Mouse (Mus musculus): ENCODE measurements at regions not wholly inside any gene's neighbourhood (a gene's known extent, or its start where the extent isn't known, plus 50 kb on each side); places are given as distances from the start of the nearest gene placed in this dataset.
"Not testable (repeated sequence)": the region's sequence is repeated elsewhere in the genome, so short reads cannot be mapped to it uniquely, and the experiment has no call there.

DNA sequence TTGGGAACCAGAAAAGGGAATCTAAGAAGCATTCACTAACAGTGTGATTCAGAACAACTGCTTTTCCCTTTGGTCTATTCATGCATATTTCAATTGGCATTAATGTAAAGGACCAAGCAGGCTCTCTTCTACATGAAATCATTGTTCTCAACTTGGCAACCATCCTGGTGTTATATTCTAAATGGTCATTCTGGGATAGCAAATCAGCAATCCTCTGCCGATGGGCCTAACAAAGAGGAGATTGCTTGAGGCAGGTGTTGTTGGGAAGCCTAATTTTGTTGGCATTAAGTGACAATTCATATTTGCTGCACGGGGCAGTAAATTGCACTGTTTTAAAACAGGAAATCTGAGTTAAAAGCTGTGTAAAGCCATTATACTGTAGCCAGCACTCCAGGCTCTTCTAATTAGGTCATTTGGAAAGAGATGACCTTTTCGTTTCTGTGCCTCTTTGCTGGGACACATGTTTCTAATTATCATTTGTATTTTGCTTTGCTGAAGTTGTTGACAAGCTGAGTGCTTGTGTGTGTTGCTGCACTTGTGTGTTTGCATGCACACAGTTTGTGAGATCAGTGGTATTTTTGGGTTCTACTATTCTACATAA is 275.4 kb downstream of the Cetn3 start:
- peak in 1 of 2 experiments; percentile 36 for DNase-seq (ENCODE audit: inconsistent age in 2 of 2, low spot score in 1 of 2)

DNA sequence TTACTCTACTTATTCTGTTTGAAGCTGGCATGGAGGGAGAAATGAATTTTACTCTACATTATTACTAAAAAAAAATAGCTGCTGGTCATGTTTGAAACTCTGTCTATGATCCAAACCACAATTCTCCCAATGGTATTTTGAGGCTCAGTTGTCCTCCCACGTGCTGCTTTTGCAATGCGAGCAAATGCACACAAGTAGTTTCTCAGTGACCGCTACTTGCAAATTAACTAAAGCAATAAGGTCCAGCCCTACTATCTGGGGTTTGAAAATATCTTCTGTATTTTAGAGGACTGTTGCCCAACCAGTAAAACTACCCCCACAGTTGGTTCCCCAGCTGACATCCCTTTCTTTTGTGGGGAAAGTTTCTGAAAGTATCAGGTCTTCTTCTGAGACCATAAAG is 276.0 kb downstream of the Cetn3 start:
- no peak for DNase-seq (ENCODE audit: inconsistent age in 2 of 2, low spot score in 1 of 2)

DNA sequence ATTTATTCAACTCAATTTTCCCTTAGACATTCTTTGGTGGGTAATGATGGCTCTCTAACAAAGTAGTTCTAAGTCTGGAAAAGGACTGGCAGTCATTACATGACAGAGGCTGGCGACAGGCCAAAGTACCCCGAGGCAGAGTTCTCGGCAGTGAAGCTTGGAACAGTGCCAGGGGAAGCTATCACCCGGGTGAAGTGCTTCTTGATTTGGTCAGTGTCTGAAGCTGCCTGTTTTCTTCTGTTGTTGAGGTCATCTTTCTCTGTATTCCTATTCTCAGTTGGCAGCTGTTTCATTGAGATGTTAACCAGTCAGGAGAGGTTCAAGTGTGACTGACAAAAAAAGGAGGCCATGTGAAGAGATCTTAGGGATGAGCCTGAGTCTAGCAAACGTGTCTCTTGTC is 276.6 kb downstream of the Cetn3 start:
- DNase-seq (ENCODE audit: inconsistent age in 2 of 2, low spot score in 1 of 2), result peak in 1 of 2 experiments; percentile 47

DNA sequence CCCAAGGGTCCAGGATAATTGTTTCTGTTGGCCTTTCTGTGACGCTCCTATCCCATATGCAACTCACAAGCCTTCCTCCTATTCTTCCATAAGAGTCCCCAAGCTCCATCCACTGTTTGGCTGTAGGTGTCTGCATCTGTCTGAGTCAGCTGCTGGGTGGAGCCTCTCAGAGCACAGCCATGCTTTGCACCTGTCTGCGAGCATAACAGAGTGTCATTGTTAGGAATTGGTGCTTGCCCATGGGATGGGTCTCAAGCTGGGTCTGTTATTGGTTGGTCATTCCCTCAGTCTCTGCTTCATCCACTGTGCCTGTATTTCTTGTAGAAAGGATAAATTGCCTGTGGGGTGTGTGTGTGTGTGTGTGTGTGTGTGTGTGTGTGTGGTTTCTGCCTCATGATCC is 281.0 kb downstream of the Cetn3 start:
- not testable (repeated sequence) for DNase-seq (ENCODE audit: inconsistent age in 2 of 2, low spot score in 1 of 2)

DNA sequence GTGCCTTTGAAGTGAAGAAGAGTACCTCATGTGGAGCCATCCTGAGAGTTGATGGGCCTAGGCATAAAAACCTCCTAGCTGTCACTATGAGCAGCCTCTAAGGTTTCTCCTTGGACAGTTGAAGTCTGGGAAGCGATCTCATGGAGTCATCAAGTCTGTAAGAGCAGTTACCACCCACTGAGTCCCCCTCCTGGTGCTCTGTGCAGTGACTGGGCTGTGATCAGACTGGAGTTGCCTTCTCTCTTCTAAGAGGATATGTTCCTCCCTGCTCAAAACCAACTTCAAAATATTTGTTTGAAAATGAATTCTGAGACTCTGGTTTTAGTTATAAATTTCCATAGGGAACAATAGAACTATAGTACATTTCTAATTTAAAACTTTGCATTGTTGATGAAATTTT is 283.3 kb downstream of the Cetn3 start:
- DNase-seq (ENCODE audit: inconsistent age in 2 of 2, low spot score in 1 of 2), result no peak

DNA sequence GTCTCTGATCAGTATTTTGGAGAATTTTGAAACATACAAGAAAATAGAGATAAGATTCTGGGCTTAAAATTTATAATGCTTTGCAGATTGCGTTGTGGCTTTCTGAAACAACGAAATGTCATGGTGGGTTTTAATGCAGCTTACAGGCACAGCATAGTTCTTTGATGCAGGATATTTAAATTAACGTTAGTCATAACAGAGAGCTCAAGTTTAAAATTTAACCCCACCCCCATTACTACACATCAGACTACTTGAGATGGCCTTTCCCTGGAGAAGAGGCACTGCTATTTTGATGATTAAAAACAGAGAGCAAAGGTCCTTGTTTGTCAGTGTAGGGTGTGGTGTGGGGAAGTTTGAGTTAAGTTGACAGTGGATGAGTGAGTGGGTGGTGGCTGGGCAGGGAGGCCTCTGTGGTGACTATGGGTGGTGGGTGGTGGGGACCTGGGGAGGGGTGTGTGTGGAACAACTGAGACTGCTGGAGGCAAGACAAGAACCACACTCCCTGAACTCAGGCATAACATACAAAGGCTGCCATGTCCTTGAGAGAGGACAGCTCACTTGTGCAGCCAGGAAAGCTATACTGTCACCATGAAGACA is 283.9 kb downstream of the Cetn3 start:
- no peak for DNase-seq (ENCODE audit: inconsistent age in 2 of 2, low spot score in 1 of 2)

DNA sequence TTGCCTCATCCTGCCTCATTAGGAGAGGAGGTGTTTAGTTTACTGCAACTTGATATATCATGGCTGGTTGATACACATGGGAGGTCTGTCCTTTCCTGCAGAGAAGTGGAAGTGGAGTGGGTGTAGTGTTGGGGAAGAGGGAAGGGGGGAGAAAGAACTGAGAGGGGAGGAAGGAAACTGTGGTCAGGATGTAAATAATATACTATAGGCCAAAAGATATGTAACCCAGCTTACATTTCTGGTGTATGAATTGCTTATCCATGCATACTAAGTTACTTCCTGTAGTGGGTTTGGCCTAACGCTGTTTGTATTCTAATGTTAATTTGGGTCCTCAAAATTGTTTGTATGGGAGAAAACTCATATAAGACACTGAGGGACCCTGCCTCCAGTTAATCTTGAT is 289.6 kb downstream of the Cetn3 start:
- DNase-seq (ENCODE audit: inconsistent age in 2 of 2, low spot score in 1 of 2), result no peak

DNA sequence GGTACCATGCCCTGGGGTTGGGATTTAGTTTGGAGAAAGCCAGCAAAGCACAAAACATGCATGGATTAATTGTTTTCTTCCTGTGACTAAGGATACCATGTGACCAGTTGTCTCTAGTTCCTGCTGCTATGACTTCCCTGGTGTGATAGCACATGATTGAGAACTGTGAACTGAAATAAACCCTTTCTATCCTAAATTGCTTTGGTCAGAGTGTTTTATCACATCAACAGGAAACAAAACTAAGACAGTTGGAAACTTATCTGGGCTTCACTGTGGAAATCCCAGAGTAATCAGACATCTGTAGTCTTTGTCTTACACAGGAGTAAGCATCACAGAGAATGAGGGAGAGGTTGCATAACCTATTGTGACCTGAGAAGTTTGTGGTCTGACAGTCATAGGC is 290.5 kb downstream of the Cetn3 start:
- no peak for DNase-seq (ENCODE audit: inconsistent age in 2 of 2, low spot score in 1 of 2)

DNA sequence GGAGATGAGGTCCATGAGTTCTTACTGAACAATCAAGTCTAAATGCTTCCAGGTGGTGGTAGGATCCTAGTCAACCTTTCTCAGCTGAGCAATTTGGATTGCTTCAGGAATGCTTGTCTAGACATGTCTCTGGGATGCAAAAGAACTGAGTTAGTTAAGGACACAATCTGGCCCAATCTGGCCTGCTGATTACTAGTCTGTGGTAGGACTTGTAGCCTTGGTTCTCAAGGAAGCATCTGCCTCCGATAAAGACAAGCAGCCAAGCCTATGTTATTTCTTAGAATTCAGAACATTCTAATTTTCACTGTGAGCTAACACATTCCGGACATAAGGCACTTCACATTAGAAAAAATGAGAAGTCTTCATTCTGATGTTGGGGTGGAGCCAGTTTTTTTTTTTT is 298.5 kb downstream of the Cetn3 start:
- DNase-seq (ENCODE audit: inconsistent age in 2 of 2, low spot score in 1 of 2), result no peak

DNA sequence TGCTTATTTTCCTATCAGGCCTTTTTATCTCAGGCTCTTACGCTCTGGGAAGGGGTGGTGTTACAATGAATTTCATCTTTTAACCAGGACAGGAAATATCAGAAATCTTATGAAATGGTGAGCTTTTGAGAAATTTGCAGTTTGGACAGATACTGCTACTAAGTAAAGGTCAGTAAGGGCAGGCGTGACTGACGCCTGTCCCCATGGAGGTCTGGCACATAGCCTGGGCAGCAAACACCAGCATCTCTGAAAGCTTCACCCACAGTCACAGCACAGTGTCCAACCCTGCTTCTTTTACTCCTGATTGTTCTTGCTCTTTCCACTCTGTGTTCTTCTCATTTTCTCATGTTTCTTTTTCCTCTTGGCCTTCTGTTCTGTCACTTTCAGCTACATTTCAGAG is 304.8 kb downstream of the Cetn3 start:
- DNase-seq (ENCODE audit: inconsistent age in 2 of 2, low spot score in 1 of 2), result no peak

DNA sequence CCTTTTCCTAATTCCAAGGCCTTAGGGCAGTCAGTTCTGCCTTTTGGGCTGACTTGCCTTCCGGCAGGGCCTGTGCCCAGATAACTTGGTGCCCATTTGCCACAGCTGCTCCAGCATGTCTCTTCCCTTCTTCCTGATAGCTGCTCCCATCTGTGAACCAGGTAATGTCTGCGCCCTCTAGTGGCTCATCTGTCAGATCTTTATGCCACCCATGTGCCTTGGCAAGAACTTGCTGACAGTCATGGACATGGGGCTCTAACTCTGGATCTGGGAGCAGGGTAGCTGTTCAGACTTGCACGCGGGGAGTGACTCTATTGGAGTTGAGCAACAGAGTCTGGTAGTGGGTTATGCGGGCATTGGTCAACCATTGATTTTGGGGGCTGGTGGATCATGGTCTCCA is 309.3 kb downstream of the Cetn3 start:
- peak; percentile 38 to 79 for DNase-seq (ENCODE audit: inconsistent age in 2 of 2, low spot score in 1 of 2)

DNA sequence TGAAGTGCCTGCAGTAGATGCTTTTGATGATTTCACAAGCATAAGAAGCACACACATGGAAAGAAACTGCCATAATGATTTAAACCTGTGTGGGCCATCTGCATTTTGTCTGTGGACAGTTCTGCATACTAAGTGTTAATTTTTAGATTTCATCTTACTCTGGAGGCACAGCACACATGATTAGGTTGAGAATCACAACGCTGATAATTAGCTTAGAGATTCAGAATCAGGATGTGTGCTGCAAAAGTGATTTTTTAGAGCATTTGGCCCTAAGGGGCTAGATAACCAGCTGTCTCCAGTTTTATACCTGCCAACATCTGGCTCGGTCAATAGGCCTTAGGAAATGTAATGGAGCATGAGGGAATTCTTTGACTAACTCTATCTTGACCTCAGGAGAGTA is 323.2 kb downstream of the Cetn3 start:
- no peak for DNase-seq (ENCODE audit: inconsistent age in 2 of 2, low spot score in 1 of 2)

DNA sequence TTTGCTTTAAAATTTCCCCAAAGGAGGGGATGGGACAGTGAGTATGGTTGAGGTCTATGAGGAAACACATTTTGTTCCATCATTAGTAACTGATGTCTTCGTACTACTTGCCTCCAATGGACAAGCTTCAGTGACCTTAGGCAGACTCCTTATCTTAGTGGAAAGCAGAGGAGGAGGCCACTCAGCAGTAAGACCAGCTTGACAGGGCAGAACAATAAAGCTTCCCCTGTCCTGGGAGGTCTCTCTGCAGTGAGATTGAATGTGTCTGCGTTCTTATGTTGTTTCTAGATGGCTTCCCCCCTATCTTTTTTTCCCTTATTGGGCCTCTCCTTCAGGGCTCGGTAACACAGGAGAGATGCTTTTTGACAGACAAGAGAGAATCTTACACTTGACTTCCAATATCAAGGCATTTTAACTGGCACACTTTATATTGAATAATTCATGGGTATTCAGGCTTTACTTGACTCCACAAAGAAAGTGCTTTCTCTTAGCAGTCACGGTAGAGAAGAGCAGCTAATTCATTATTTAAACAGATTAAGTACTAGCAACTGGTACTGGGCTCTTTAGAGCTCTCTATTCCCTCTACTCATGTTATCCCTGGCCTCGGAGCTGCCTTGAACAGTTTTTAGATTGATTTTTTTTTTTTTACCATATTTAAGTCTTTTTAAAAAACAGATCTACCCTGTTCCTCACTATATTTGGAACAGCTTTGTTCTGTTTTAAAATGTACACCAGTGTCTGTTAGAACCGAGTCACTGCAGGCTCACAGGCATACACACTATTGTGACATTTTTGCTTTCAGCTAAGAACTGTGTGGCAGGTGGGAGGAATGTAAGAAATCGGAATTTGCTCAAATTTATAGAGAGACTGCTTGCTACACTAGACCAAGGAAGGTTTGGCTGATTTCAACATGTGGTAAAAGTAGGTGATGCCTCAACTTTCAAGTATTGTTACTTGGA is 347.2 kb downstream of the Cetn3 start:
- no peak for DNase-seq (ENCODE audit: inconsistent age in 2 of 2, low spot score in 1 of 2)

Data from adrenal gland, adult (tissue).